Comparison of ENCODE assay signal across 37 mouse cellular contexts in genomic region chr17:48256575-48256974, GRCm38 (mm10). TPM values are rescaled to one million over a fixed set of nuclear protein-coding genes. Genes with fewer than 3 reads are reported as not detected.
"Had no signal": no experiment of that assay in that cellular context is flagged by ENCODE, and none has a peak within 500 bp of the region (broad histone marks: within the 10 kb centered on the region; RNA-seq: fewer than 3 reads in every experiment).

No protein-coding gene starts in this region.

- ATAC-seq: liver, embryonic 12.5 days; liver, postnatal 0 days; lung, postnatal 0 days; midbrain, embryonic 13.5 days; midbrain, embryonic 15.5 days; midbrain, embryonic 16.5 days had no signal

- DNase-seq: left cerebral cortex, postnatal 4 days; liver; liver, embryonic 13.5 days; liver, postnatal 0 days; lung, adult 18-20 months; lung, adult 2 months; lung, embryonic 14.5 days; lung, postnatal 10 days; lung, postnatal 14 days; lung, postnatal 36 days; lung, postnatal 4 days; midbrain, embryonic 14.5 days had no signal

- H3K4me1 ChIP-seq: limb, embryonic 10.5 days; limb, embryonic 12.5 days; limb, embryonic 13.5 days; limb, embryonic 15.5 days; liver, embryonic 12.5 days; liver, embryonic 13.5 days; liver, embryonic 15.5 days; lung, embryonic 15.5 days; midbrain, embryonic 12.5 days; midbrain, embryonic 13.5 days; midbrain, embryonic 15.5 days; neural tube, embryonic 12.5 days had no signal

- H3K4me2 ChIP-seq: limb, embryonic 12.5 days; limb, embryonic 13.5 days; limb, embryonic 15.5 days; liver, embryonic 11.5 days; liver, embryonic 12.5 days; liver, embryonic 13.5 days; liver, embryonic 15.5 days; lung, embryonic 14.5 days; lung, embryonic 15.5 days; midbrain, embryonic 11.5 days; midbrain, embryonic 12.5 days; midbrain, embryonic 13.5 days; midbrain, embryonic 15.5 days; neural tube, embryonic 12.5 days had no signal

- H3K27ac ChIP-seq: limb, embryonic 10.5 days; limb, embryonic 12.5 days; limb, embryonic 13.5 days; limb, embryonic 15.5 days; liver, embryonic 12.5 days; liver, embryonic 13.5 days; liver, embryonic 14.5 days; liver, embryonic 15.5 days; lung, embryonic 15.5 days; macrophage; midbrain, embryonic 10.5 days; midbrain, embryonic 12.5 days; midbrain, embryonic 13.5 days; midbrain, embryonic 15.5 days; neural tube, embryonic 12.5 days had no signal

- H3K4me3 ChIP-seq: limb, embryonic 10.5 days; limb, embryonic 12.5 days; limb, embryonic 13.5 days; limb, embryonic 15.5 days; liver, embryonic 12.5 days; liver, embryonic 13.5 days; liver, embryonic 15.5 days; lung, embryonic 15.5 days; megakaryocyte, embryonic 14.5 days; midbrain, embryonic 10.5 days; midbrain, embryonic 12.5 days; midbrain, embryonic 13.5 days; midbrain, embryonic 15.5 days; myocyte; neural tube, embryonic 12.5 days had no signal

- H3K9ac ChIP-seq: limb, embryonic 12.5 days; limb, embryonic 13.5 days; limb, embryonic 15.5 days; liver, embryonic 12.5 days; liver, embryonic 13.5 days; liver, embryonic 14.5 days; liver, embryonic 15.5 days; liver, postnatal 0 days; lung, embryonic 14.5 days; lung, embryonic 15.5 days; midbrain, embryonic 12.5 days; midbrain, embryonic 13.5 days; midbrain, embryonic 15.5 days; neural tube, embryonic 12.5 days had no signal

- H3K9me3 ChIP-seq: limb, embryonic 10.5 days; liver, embryonic 12.5 days; liver, embryonic 13.5 days; liver, embryonic 15.5 days; midbrain, embryonic 15.5 days had no signal

- H3K36me3 ChIP-seq: limb, embryonic 10.5 days; limb, embryonic 12.5 days; limb, embryonic 13.5 days; limb, embryonic 15.5 days; liver, embryonic 12.5 days; liver, embryonic 13.5 days; liver, embryonic 15.5 days; lung, embryonic 15.5 days; midbrain, embryonic 10.5 days; midbrain, embryonic 12.5 days; midbrain, embryonic 13.5 days; midbrain, embryonic 15.5 days; neural tube, embryonic 12.5 days had no signal

- H3K27me3 ChIP-seq: limb, embryonic 15.5 days; liver, embryonic 12.5 days; midbrain, embryonic 12.5 days; midbrain, embryonic 13.5 days; midbrain, embryonic 15.5 days; neural tube, embryonic 12.5 days had no signal

RNA-seq across cellular contexts. Expression of gene Treml4, which starts 7.5 kb away (rescaled TPM):
- polyA plus RNA-seq: limb, embryonic 10.5 days; limb, embryonic 12.5 days; midbrain, embryonic 14.5 days; midbrain, embryonic 15.5 days; myocyte had no signal

RNA-seq across cellular contexts. Expression of gene Trem3, which starts 9.0 kb away (rescaled TPM):
- polyA plus RNA-seq: limb, embryonic 11.5 days; limb, embryonic 12.5 days; limb, embryonic 14.5 days; midbrain, embryonic 10.5 days; midbrain, embryonic 11.5 days; midbrain, embryonic 12.5 days; midbrain, embryonic 13.5 days; midbrain, embryonic 14.5 days; midbrain, embryonic 15.5 days; midbrain, embryonic 16.5 days; midbrain, postnatal 0 days; neural tube, embryonic 11.5 days; neural tube, embryonic 12.5 days had no signal

RNA-seq across cellular contexts. Expression of gene Trem1, which starts 24.0 kb away (rescaled TPM):
- polyA plus RNA-seq: limb, embryonic 10.5 days; limb, embryonic 12.5 days; liver, adult 2 months; lung, embryonic 14.5 days; midbrain, embryonic 10.5 days; midbrain, embryonic 11.5 days; midbrain, embryonic 13.5 days; midbrain, embryonic 14.5 days; midbrain, embryonic 15.5 days; midbrain, embryonic 16.5 days; midbrain, postnatal 0 days; myocyte; neural tube, embryonic 12.5 days had no signal

RNA-seq across cellular contexts. Expression of gene Treml2, which starts 42.7 kb away (rescaled TPM):
- polyA plus RNA-seq: midbrain, embryonic 15.5 days; myocyte had no signal

RNA-seq across cellular contexts. Expression of gene B430306N03Rik, which starts 59.4 kb away (rescaled TPM):
- polyA plus RNA-seq: limb, embryonic 10.5 days; midbrain, embryonic 13.5 days; myocyte; neural tube, embryonic 11.5 days; neural tube, embryonic 12.5 days had no signal
